Mouse (Mus musculus) heart, embryonic 12.5 days (tissue): ENCODE data around the gene Npcd. TPM values are rescaled to one million over a fixed set of nuclear protein-coding genes. Genes with fewer than 3 reads are reported as not detected.
A peak's percentile ranks its signal among the peaks of the same experiment; 100 is the strongest.

Source experiments
- ATAC-seq: fragments of 200-750 bp; cut with Nextera tagmentation; 2 replicates; pipeline ENCODE4 v1.8.0; 2017; ENCODE audit warnings: moderate TSS enrichment, moderate library complexity; ENCODE audit not compliant: insufficient number of reproducible peaks, low FRiP score
- H3K27ac ChIP-seq: fragments of 300-500 bp; sonication (generic); 2 replicates; pipeline ENCODE4 v1.5.1; 2016; ENCODE audit warnings: mild to moderate bottlenecking, moderate library complexity; ENCODE audit not compliant: poor library complexity, severe bottlenecking
- H3K27me3 ChIP-seq: fragments of 300-500 bp; sonication (generic); replicated peaks from 2 replicates; pipeline ENCODE4 v1.6.1; 2016; ENCODE audit warnings: mild to moderate bottlenecking, moderate library complexity
- H3K36me3 ChIP-seq: fragments of 300-500 bp; sonication (generic); 2 replicates; pipeline ENCODE4 v1.6.1; 2016; ENCODE audit warnings: mild to moderate bottlenecking, moderate library complexity
- H3K4me1 ChIP-seq: fragments of 300-500 bp; sonication (generic); replicated peaks from 2 replicates; pipeline ENCODE4 v1.6.1; 2016; ENCODE audit warnings: mild to moderate bottlenecking
- H3K4me2 ChIP-seq: fragments of 300-500 bp; sonication (generic); 2 replicates; pipeline ENCODE4 v1.6.1; 2016; ENCODE audit warnings: mild to moderate bottlenecking, moderate library complexity
- H3K4me3 ChIP-seq: fragments of 300-500 bp; sonication (generic); 2 replicates; pipeline ENCODE4 v1.5.1; 2016; ENCODE audit warnings: mild to moderate bottlenecking
- H3K9ac ChIP-seq: fragments of 300-500 bp; sonication (generic); 2 replicates; pipeline ENCODE4 v1.6.1; 2016; ENCODE audit warnings: mild to moderate bottlenecking, moderate library complexity
- H3K9me3 ChIP-seq: fragments of 300-500 bp; sonication (generic); replicated peaks from 2 replicates; pipeline ENCODE4 v1.6.1; 2016; ENCODE audit warnings: mild to moderate bottlenecking, moderate library complexity
- WGBS: fragments of 180-500 bp; shearing (Covaris S2); methylation state at CpG from one replicate; pipeline ENCODE4 v1.1.7; 2016; 5-methylcytosine and 5-hydroxymethylcytosine counted together
- polyA plus RNA-seq: library from polyadenylated mRNA; unstranded; fragments of >200 nt; fragmentation: Nextera tagmentation; extraction: Ambion mirVana; gene quantifications from 2 replicates; pipeline ENCODE4 v1.2.1, GENCODE M21; 2016

Npcd gene
- polyA plus RNA-seq, 1 experiment from 2014 or later, result not detected

DNA sequence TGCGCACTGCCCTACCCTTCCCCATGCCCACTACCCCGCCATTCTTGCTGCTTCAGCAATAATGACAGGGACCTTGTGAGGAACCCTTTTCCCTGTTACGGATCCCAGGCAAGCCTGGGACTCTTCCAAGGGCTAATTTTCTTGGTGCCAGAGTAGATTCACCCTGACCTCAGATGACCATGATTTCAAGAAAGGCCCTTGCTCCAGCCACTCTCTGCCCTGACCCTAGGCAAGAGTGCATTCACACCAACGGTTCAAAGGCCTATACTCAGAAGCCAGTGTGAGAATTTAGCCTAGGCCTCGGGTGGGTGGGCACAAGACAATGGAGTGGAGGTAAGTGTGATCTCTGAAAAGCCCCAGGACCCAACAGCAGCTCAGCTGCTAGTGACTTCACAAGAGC, 4.6 kb downstream of the Npcd start:
- H3K4me1 ChIP-seq, result peaks cover 51% of the 10 kb centered on the region
- H3K27ac ChIP-seq, result no peak overlapping the region
- no peak overlapping the region for H3K4me2 ChIP-seq
- no peaks in the 10 kb centered on the region for H3K27me3 ChIP-seq
- peaks cover 42% of the 10 kb centered on the region for H3K36me3 ChIP-seq
- no peaks in the 10 kb centered on the region for H3K9me3 ChIP-seq
- WGBS, result 85% methylated on average over 5 of the region's 5 CpGs
- no peak for ATAC-seq
- H3K9ac ChIP-seq, result no peak overlapping the region
- H3K4me3 ChIP-seq, result no peak overlapping the region

DNA sequence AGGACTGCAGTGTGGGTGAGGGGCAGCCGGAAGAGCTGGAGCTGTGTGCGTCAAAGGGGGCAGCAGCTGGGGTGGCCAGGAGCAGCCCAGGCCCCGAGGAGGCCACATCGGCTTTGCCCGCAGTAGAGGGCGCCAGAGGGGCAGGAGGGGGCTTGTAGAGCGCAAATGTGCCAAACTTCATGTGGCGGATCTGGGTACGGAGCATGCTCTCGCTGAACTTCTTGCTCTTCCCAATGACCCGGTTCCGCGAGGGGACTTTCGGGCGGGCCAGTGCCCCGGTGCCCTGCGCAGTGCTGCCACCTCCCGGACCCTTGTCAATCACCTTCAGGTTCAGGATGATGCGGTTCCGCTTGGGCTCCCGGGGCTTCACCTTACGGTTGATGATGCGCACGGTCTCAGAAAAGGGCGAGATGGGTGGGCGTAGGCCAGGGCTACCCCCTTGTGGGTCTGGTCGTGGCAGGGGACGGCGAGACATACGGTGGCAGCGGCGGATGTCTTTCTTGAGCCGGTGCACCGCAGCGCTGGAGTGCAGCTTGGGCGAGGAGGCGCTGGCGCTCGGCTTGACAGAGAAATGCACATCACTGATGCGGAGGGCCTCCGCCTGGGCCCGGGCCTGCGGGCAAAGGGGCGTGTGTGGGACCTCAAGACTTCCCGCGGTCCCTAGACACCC, 5.5 kb downstream of the Npcd start:
- Histone ChIP-seq H3K4me2 (peak overlapping the region; percentile 46), H3K9me3 (no peaks in the 10 kb centered on the region), H3K9ac (no peak overlapping the region), H3K27me3 (no peaks in the 10 kb centered on the region), H3K27ac (no peak overlapping the region), H3K36me3 (peaks cover 42% of the 10 kb centered on the region), H3K4me1 (peaks cover 51% of the 10 kb centered on the region), H3K4me3 (0 out of 2 replicates have a peak overlapping the region, but pooled peaks have one; percentile 9)
- 49% methylated on average over 46 of the region's 46 CpGs for WGBS
- ATAC-seq, result 0 out of 2 replicates have a peak, but pooled peaks have one; percentile 19

DNA sequence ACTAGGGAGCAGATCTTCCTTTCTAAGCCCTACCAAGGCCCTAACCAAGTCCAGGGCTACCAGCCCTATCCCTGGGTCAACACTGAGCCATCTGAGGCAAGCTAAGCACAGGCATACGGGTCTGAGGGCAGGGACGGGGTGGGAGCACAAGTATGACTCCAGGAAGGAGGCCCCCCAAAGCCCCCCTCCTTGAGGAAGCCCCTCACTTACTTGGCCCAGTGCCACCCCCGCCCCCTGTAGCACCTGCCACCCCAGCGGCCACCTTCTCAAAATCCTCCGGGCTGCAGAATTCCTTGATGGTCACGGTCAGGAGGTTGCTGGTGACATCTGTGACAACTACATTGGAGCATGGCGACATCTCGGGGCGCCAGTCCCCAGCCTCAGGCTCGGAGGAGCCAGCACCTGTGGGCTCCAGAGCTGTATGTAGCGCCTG, 6.2 kb downstream of the Npcd start:
- Histone ChIP-seq H3K36me3 (peaks cover 49% of the 10 kb centered on the region), H3K27ac (no peak overlapping the region), H3K27me3 (no peaks in the 10 kb centered on the region), H3K4me2 (no peak overlapping the region), H3K9ac (no peak overlapping the region), H3K4me3 (no peak overlapping the region), H3K9me3 (no peaks in the 10 kb centered on the region), H3K4me1 (peaks cover 51% of the 10 kb centered on the region)
- no peak for ATAC-seq
- 82% methylated on average over 11 of the region's 11 CpGs for WGBS

DNA sequence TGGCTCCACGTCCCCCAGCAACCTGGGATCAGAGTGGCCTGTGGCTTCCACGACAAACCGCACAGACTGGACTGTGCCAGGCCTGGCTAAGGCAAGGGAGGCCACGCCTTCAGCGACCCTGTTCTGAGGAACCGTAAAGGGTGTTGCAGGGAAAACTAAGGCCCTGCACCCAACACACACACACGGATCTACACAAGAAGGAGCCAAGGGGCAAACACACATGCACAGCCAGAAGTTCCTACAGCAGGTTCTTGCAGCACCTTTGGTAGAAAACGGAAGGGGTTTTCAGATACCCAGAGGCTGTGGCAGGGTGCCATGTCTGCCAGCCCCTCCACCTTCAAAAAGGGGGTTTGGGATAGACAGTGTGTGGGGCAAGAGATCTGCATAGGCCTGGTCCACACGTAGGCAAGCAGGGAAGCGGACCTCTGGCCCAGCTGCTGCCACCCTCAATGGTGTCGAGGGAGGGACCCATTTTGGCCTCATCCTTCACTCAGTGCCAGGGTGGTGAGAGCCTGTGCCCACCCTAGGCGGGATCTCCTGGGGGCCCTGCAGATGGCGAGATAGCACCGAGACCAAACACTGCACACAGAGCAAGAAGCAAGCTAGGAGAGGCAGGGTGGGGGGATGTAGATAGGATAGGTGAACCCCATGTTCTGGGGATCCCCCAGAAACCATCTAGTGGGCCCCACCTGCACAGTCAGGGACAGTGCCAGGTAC, 6.8 kb downstream of the Npcd start:
- WGBS, result 84% methylated on average over 14 of the region's 14 CpGs
- H3K4me1 ChIP-seq, result peaks cover 51% of the 10 kb centered on the region

DNA sequence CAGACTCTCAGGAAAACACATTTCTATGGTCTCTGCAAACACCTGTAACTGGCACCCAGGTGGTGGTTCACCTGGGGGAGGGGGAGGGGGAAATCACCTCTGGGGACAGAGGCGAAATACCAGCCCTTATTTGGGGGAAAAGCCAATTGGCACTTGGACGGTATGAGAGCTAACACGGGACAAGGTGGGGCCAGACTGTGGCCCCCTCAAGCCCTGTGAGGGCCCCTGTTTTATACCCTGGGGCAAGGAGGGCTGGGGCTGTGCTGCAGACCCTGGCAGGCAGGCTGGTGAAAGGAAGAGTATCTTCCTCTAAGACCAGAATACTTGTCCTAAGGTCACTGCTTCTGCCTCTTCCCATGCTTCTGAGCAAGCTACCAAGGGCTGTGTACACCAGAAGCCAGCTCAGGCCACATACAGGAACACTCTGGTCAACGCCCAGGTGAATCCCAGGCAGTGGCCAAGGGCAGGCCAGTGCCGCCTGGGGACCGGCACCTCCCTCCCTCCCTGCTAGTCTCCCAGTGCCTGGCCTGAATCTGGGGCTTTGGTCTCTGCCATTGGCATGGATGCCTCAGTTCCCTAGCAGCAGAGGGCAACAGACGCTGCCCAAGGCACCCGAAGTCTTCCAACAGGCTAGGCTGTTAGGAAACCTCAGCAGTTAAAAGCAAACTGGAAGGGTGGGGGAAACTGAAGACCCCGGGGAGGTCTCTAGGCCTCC, 7.7 kb downstream of the Npcd start:
- Histone ChIP-seq H3K27ac (no peak overlapping the region), H3K4me3 (no peak overlapping the region), H3K36me3 (peaks cover 43% of the 10 kb centered on the region), H3K9me3 (no peaks in the 10 kb centered on the region), H3K4me1 (peaks cover 48% of the 10 kb centered on the region), H3K27me3 (no peaks in the 10 kb centered on the region), H3K9ac (no peak overlapping the region), H3K4me2 (no peak overlapping the region)
- 80% methylated on average over 9 of the region's 9 CpGs for WGBS
- ATAC-seq, result no peak

More for the DNA sequence above, 6.8 kb downstream of the Npcd start:
- no peak for ATAC-seq
- Histone ChIP-seq H3K27me3 (no peaks in the 10 kb centered on the region), H3K9ac (no peak overlapping the region), H3K9me3 (no peaks in the 10 kb centered on the region), H3K36me3 (peaks cover 48% of the 10 kb centered on the region), H3K4me2 (no peak overlapping the region), H3K27ac (no peak overlapping the region), H3K4me3 (no peak overlapping the region)

DNA sequence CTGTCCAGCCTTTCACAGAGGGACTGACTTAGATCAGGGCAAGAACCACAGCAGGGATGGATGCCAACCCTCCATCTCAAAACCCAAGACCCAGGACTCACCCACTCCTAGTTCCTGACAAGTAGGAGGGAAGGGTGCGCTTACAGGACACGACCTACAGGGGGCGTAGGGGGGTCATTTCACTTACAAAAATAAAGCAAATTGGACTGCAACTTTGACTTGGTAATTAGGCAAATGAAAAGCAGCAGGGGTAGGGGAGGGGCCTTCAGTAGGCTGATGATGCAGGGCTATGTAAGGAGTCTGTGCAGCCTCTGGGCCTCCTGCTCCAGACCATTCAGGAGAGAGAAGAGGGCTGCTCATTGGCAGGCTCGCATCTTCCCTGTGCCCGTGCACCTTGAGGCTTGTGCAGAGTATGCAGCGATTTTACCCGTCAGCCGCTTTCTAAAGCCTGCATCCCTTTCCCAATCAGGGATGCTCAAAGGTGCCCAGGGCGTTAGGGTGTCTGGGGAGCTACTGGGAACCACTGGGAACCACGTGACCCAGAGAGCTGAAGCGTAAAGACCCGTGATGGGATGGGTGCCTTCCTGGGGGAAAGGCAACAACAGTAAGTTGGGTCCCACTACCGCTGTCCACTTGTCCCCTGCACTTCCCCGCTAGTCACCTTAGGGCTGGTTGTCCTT, 8.8 kb downstream of the Npcd start:
- no peak for ATAC-seq
- H3K27me3 ChIP-seq, result no peaks in the 10 kb centered on the region
- peaks cover 44% of the 10 kb centered on the region for H3K4me1 ChIP-seq
- no peak overlapping the region for H3K27ac ChIP-seq
- no peak overlapping the region for H3K4me2 ChIP-seq
- peaks cover 41% of the 10 kb centered on the region for H3K36me3 ChIP-seq
- H3K9ac ChIP-seq, result no peak overlapping the region; the same call in 1 of the 2 replicates
- 57% methylated on average over 14 of the region's 14 CpGs for WGBS
- no peaks in the 10 kb centered on the region for H3K9me3 ChIP-seq
- H3K4me3 ChIP-seq, result no peak overlapping the region

DNA sequence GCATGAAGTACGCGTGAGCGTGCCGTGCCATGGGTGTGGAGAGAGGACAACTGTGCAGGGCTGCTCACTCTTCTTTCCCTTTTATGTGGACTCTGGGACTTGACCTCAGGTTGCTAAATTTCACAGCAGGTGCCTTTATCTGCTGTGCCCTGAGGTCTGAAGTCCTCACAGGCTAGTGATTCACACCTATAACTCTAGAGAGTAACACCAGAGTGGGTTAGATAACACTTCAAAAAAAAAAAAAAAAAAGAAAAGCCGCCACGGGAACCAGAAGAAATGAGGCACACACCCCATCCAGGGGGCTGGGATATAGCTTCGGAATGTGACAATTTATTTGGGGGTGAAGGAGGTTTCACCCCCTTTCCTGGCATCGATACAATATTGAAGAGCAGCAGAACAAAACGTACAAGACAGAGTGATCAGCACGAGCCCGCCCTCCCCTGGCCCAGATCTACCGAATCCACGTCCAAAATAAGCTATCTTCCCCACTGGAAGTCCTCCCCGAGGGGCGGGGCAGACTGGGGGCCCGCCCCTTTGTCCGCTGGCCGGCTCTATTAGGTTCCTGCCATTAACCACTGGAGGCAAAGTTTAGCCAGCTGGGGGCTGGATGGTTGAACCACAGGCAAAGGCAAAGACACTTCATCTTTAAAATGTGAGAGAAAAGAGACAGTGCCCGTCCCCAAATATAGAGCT, 10.3 kb downstream of the Npcd start:
- no peak for ATAC-seq
- Histone ChIP-seq H3K27me3 (no peaks in the 10 kb centered on the region), H3K9ac (no peak overlapping the region), H3K4me2 (no peak overlapping the region), H3K36me3 (peaks cover 39% of the 10 kb centered on the region), H3K4me1 (peaks cover 37% of the 10 kb centered on the region), H3K27ac (no peak overlapping the region), H3K9me3 (no peaks in the 10 kb centered on the region), H3K4me3 (no peak overlapping the region)
- WGBS, result 58% methylated on average over 19 of the region's 19 CpGs

DNA sequence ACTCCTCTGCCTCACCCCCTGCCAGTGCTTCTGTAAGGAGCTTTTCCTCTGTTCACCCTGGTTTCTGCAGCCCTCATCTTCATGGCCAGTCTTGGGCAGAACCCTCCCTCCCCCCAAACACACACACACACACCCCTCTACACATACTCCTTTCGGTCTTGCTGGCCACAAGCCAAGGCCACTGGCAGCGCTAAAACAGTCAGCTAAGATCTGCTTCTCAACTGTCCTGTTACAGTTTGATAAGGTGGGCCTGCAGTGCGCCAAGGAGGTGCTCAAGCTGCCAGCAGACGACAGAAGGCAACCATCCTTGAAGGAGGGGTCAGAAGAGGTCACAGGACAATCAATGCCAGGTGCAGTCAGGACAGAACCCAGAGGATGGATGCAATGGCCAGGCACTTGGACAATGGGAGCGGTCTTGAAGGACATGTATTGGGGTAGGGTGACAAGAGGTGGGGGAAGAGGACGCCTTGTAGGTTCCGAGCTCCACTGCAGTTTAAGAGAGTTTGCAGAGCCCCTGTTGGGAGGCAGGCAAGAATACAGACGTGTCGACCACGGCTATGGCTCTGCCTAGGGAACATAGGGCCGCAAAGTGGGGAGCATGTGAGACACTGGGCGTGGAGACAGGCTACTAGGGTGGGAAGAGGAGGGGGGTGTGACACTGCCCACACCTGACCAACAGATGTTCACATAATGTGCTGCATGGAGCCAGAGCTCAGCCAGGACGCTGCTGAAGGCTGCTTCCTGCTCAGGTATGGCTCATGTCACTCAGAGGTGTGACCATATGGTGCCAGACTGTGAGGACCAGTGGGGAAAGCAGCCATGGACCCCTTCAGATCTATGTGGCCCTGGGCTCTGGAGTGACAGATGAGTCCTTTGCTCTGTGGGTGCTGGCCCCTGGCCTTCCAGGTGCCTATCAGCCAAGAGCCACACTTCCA, 11.5 kb downstream of the Npcd start:
- Histone ChIP-seq H3K9me3 (peaks cover 4% of the 10 kb centered on the region), H3K36me3 (peaks cover 27% of the 10 kb centered on the region), H3K27ac (no peak overlapping the region), H3K4me2 (no peak overlapping the region), H3K4me1 (peaks cover 27% of the 10 kb centered on the region), H3K4me3 (no peak overlapping the region), H3K27me3 (no peaks in the 10 kb centered on the region), H3K9ac (no peak overlapping the region)
- no peak for ATAC-seq
- WGBS, result 47% methylated on average over 13 of the region's 13 CpGs

DNA sequence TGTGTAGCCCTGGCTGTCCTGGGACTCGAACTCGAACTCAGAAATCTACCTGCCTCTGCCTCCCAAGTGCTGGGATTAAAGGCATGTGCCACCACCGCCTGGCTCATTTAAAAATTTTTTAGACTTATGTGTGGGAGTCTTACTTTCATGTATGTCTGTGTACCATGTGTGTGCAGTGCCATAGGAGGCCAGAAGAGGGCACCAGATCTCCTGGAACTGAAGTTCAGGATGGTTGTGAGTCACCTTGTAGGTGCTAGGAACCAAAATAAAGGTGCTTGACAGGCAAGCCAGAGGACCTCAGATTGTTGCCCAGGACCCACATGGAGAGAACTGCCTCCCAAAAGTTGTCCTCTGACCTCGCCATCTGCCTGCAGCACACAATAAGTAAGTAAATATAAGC, 15.7 kb downstream of the Npcd start:
- ATAC-seq, result no peak
- Histone ChIP-seq H3K4me1 (peaks cover 13% of the 10 kb centered on the region), H3K4me2 (no peak overlapping the region), H3K4me3 (no peak overlapping the region), H3K9ac (no peak overlapping the region), H3K9me3 (peaks cover 4% of the 10 kb centered on the region), H3K27ac (no peak overlapping the region), H3K36me3 (peaks cover 8% of the 10 kb centered on the region), H3K27me3 (peaks cover 11% of the 10 kb centered on the region; the same call in 1 of the 2 replicates)
- 78% methylated on average over 4 of the region's 4 CpGs for WGBS
